Mouse (Mus musculus): ENCODE measurements around the gene Primpol.

The Primpol gene

DNA sequence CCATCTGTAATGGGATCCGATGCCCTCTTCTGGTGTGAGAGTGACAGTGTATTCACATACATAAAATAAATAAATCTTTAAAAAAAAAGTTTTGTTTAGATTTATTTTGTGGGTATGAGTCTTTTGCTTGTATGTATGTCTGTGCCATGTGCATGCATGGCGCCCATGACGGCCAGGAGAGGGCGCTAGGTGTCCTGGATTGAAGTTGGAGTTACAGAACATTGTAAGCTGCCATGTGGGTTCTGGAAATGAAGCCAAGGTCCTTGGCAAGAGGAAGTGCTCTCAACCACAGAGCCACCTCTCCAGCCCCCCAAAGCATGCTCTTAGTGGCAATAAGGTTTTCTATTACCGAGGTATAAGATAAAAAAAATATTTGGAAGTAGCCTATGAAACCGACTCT is 57.6 kb downstream of the Primpol start:
- in situ Hi-C loops (cut with MboI, MseI) = no loop called here

DNA sequence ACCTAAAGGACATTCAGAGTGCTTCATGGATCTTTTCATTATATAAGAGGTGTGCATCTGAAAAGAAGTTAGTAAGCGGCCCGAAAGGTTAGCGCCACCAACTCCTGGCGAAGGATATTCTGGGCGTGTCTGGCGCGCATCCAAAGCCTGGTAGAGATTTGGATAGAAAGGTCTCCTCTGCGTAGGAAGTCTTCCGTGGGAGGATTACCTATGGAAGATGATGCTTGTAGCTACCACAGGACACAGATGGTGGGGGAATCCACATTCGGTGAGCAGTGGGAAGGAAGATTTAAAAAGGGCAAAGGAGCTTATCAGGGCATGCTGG is 64.6 kb downstream of the Primpol start:
- in situ Hi-C loops (cut with MboI, MseI) = no loop called here

DNA sequence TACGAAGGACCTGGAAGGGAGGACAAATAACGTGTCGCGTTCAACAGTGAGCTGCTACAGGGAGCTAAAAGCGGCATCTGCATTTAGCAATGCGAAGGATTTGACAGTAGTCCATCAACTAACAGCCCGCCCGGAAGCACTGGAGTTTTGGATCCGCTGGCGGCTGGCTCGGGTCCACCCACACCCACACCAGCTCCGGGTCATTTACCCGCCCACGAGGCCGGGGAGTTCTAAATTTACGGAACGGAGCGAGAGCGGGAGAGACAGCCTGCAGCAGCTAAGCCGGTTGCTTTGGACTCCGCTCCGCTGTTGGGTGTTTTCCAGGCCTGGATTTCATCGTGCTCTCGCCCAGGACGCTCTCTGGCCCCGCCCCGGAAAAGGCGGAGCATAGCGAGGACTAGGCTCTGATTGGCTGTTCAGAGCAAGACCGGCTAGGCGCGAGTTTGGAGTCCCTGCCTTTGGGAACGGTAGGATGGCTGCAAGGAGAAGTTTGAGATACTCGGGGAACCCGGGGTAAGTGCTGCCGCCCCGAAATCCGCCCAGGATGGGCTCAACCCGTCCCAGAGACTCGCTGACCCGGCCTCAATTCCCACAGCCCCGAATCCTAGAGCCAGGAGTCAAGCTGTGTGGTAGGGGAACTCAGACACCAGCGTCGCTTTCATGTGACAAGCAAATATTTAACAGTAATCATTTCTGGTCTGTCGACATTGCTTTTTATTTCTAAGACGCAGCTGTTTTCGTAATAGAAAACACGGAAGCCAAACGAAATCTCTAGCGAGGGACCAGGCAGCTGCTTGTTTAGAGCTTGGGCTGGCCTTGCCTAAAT is 65.2 kb downstream of the Primpol start, which contains the start of gene Cenpu:
Gene Cenpu, plus strand, starts transcription at position 414 of the 826 bp plus-strand sequence.
- in situ Hi-C loops (cut with MboI, MseI) = no loop called here

DNA sequence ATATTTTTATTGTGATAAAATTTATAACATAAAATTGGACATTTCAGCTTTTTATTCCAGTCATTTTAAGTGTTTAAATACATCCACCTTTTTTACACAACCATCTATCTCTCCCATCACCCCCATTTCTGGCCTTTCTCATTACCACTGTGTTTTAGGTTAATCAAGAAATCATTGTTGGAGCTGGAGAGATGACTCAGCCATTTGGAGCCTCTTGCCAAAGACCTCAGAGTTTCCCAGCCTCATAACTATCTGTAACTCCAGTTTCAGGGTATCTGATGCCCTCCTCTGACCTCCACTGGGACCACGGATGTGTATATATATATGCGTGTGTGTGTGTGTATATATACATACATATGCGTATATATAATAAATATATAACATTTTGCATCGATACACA is 66.0 kb downstream of the Primpol start:
- in situ Hi-C loops (cut with MboI, MseI) = no loop called here

DNA sequence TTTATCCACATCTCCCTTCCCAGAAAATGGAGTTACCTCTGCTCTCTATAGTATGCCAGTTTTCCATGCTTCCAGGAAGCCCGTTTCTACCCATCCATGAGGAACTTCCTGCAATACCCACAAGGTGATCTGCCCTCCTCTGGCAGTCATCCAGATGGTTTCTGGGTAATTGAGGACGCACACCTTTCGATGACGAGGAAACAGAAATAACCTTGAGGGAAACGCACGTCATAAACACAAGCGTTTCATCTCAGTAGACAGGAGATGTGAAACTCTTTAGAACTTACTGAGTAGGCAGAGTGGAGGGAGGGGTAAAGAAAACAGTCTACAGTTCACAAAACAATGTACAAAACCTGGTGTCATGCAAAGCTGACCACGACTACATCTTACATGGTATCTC is 67.0 kb downstream of the Primpol start:
- in situ Hi-C loops (cut with MboI, MseI) = no loop called here

DNA sequence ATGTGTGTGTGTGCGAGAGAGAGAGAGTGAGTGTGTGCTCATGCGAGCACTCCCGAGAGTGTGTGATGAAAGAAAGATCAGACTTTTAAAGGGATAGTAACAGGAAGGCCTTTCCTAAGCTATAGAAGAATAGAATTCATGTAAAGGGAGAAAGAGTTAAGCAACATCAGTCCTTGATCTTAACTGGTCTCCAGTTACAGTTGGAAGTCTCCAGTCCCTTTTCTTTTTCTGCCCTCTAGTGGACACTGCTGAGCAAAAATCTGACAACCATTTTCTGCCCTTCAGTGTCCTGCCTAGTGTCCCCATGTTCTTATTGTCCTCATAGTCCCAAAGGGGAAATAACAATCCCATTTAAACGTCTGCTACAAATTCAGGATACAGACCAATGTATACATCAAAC is 69.8 kb downstream of the Primpol start:
- in situ Hi-C loops (cut with MboI, MseI) = loop anchor here (5.0 kb wide), 2 partner anchors 80 to 235 kb away; no protein-coding TSS in a partner anchor

DNA sequence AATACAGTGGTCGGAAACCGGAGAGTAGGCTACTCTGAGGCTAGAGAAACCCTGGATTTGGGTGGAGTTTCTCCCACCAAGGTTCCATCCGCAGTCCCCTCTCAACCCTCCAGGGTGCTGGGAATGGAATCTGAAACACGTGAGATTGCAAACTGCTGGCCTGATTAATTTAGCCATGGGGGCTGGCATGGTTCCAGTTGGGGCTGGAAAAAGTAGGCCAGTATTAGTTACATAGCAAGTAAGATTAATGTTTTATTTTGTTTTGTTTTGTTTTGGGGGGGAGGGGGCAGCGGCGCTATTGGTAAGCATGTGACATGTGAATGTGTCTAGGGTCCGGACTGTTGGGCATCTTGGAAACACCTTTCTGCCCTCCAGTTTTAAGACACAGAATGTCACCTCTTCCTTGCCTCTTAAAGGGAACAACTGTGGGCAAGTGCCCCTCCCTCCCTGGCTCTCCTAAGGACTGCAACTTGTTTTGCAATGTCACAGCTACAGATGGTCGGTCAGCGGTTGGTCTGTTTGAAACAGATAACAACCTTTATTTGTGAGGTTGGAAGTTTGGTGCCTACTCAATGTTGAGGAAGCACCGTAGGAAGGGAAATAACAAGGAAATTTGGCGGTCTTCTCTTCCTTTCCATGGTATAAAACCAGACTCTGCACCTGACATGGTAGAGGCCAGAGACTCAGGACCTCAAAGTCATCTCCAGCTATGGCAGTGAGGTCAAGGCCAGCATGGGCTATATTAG is 70.4 kb downstream of the Primpol start:
- in situ Hi-C loops (cut with MboI, MseI) = loop anchor here (5.0 kb wide), 2 partner anchors 79 to 234 kb away; no protein-coding TSS in a partner anchor

DNA sequence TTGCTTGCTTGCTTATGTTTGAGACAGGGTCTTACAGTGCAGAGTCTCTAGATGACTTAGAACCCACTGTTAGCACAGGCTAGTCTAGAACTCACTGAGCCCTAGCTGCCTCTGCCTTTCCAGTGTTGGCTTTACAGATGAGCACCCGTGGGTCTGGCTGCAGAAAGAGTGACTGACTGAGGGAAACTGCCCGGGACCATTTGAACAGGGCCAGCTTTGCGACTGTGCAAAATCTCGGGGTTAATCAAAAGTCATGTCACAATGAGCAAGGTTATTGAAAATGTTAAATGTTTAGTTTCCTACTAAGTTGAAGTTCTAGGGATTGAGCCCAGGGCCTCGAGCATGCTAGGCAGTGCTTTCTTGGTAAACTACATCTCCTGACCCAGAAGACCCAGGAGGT is 71.2 kb downstream of the Primpol start:
- in situ Hi-C loops (cut with MboI, MseI) = loop anchor here (5.0 kb wide), 2 partner anchors 79 to 234 kb away; no protein-coding TSS in a partner anchor

DNA sequence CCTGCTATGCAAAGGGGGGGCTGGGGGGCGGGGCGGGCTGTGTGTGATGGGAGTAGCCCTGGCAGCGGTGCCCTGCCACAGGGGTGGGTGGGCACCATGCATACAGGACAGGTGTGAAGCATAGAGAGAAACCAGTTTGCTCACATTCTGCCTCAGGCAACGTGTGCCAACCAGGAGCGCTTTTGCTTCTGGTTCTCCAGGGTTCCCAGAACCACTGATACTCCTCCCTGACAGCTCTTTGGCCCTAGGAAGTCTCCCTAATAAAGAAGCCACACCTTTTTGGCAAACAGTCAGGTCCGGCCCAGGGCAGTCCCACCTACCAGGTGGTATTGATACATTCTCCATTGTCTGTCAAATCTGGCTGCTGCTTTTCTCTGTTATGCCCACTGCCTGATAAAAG is 73.3 kb downstream of the Primpol start:
- in situ Hi-C loops (cut with MboI, MseI) = no loop called here

DNA sequence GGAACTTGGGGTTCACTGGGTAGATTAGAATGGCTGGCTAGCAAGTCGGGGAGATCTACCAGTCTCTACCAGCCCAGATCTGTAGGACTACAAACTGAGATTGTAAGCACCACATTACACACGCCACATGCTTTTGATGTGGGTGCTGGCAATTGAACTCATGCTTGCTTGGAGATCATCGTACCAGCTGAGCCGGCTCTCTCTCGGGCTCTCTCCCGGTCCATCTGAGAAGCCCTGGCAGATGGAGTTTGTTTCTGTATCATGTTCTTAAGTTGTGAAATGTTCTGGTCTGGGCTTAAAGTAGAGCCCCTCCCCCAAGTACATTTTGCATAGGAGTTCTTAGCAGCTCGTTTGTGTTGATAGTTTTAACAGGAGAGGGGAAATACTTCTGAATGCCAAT is 73.8 kb downstream of the Primpol start:
- in situ Hi-C loops (cut with MboI, MseI) = no loop called here

DNA sequence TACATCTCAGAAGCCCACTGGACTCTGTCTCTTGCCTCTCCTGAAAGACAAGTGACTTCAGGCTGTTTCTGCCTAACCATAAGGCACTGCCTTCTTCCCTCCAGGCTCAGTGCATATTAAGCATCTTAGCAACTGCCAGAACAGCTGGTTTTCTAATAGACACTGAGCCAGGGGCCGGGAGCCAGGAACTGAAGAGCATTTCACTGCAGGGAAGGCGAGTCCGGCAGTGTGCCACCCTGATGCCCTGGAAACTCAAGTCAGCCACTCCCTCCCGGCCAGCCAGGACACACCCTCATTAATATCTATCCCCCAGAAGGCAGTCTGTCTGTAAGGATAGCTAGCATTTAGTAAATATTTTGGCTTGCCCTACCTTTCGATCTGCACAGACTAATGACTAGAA is 77.3 kb downstream of the Primpol start:
- in situ Hi-C loops (cut with MboI, MseI) = no loop called here

DNA sequence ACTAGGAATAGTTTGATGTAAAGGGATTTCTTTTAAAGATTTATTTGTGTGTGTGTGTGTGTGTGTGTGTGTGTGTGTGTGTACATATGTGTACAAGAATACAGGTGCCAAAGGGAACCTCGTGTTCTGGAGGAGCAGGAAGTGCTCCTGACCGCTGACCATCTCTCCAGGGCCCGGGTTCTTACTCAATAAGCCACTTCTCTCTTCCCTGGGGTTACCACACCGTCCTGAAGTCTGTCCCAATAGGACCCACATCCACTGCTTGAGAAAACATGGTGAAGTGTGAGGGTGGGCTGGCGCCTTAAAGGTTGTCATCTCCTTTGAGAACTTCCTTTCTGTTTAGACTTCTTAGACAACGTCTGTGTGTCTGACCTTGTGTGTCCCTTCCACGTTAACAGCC is 83.1 kb downstream of the Primpol start:
- in situ Hi-C loops (cut with MboI, MseI) = no loop called here

DNA sequence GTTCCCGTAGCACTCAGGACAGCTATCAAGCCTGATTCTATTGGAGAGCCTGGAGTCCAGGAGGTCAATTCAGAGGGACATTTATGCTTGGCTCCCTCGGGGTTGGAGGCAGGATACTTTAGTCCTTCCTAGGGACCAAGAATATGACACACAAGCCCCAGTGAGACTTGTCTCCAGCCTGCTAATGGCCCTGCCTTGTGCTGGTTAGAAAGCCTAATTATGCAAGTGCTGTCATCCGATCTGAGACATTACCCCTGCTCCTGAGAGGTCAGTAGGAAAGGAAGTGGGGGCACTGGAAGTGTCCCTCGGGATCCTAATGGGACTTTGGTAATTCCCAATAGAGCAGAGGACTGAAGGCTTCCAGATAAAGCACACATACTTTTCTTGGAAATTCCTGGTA is 86.5 kb downstream of the Primpol start:
- in situ Hi-C loops (cut with MboI, MseI) = no loop called here

DNA sequence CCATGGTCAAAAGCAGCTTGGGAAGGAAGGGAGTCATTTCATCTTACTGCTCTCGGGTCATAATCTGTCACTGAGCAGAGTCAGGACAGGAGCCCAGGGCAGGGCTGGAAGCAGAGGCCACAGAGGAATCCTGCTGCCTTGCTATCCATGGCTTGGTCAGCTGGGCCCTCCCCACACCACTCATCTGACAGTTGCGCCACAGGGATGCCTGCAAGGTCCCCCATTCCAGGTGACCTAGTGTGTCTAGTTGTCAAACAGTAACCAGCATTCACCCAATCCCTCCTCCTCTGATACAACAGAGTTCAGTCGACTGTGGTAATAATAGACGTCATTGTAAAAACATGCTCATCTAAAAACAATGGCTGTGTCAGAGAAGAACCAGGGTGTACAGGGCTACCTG is 87.5 kb downstream of the Primpol start:
- in situ Hi-C loops (cut with MboI, MseI) = no loop called here

DNA sequence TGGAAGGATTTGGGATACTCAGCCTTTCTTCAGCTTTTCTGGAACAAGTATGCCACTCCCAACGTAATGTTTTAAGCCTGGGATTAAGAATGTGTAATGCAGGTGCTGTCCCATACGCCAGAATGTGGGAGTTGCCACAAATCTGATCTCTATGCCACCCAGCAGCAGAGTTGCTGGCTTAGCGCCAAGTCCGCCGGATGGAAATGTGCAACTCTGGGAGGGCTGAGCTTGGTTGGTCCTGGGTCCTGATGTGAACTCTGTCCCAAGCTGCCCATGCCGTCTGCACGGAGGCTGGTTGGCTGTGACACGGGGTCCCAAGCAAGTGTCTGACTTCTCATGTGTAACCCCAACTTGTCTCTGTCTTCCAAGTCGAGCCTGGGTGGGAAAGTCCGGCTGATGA is 90.2 kb downstream of the Primpol start:
- in situ Hi-C loops (cut with MboI, MseI) = no loop called here

DNA sequence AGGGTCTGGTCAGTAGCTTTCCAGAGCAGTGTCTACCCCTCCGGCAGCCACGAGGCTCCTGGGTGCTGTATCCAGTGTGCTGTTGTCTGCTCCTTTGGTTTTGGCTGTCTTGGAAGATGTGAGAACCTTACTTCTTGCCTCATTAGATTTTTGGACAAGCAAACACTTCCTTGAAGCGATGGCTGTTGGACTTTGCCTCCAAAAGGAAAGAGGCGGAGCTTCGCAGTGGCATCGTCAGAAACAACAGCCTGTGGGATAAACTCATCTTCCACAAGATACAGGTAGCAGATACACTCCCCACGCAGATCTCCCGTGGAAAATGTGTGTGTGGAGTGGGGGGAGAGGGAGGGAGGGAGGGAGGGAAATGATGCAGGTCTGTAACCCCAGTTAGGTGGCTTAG is 90.9 kb downstream of the Primpol start:
- in situ Hi-C loops (cut with MboI, MseI) = no loop called here
